Mouse (Mus musculus): ENCODE measurements around the gene Ubxn2a.

DNA sequence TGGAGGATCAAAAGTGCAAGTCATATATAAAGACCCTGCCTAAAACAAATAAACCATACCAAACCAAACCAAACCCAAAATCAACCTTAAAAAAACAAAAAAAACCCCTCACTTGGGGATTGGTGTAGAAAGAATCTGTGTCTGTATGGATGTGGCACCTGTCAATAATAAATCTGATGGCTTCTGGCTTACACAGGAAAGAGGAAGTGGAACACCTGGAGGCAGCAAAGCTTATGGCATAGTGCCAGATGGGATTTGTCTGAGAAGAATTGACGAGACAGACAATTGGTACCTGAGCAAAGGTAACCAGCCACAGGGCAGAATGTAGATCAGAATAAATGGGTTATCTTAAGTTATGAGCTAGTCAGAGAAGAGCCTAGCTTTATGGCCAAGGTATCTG, 22.4 kb downstream of the Ubxn2a start:
- no peak for TF ChIP-seq CTCF (IDR thresholded peaks at IDR 0.05; ENCODE audit: control insufficient read depth, insufficient read depth, low read length)
- TF ChIP-seq POLR2A (IDR thresholded peaks at IDR 0.05; ENCODE audit: borderline replicate concordance, control insufficient read depth, low read depth, low read length) = no peak

Data from bone marrow, adult 2 months (tissue).